Mouse (Mus musculus): ENCODE results near the gene Ksr1.
A peak's percentile ranks its signal among the peaks of the same experiment; 100 is the strongest.

Ksr1 gene

GRCm38 (mm10) chr11:78982042-78982441, 164.2 kb downstream of the Ksr1 start:
- no peak for DNase-seq (ENCODE audit: low read depth, low spot score)

- no peak for DNase-seq (ENCODE audit: low read depth, low spot score)
Measured at GRCm38 (mm10) chr11:78980083-78980634, 166.0 kb downstream of the Ksr1 start.

GRCm38 (mm10) chr11:78978176-78979019, 167.8 kb downstream of the Ksr1 start:
- DNase-seq (ENCODE audit: low read depth, low spot score): no peak

GRCm38 (mm10) chr11:78976731-78977510, 169.3 kb downstream of the Ksr1 start:
- DNase-seq (ENCODE audit: low read depth, low spot score): no peak

GRCm38 (mm10) chr11:78973381-78974150, 172.6 kb downstream of the Ksr1 start:
- peak; percentile 61 for DNase-seq (ENCODE audit: low read depth, low spot score)

- DNase-seq (ENCODE audit: low read depth, low spot score): peak; percentile 62
Measured at GRCm38 (mm10) chr11:78972811-78973351, 173.3 kb downstream of the Ksr1 start.

GRCm38 (mm10) chr11:78972328-78972727, 173.9 kb downstream of the Ksr1 start:
- DNase-seq (ENCODE audit: low read depth, low spot score): no peak

- no peak for DNase-seq (ENCODE audit: low read depth, low spot score)
Measured at GRCm38 (mm10) chr11:78971746-78972145, 174.5 kb downstream of the Ksr1 start.

- DNase-seq (ENCODE audit: low read depth, low spot score): no peak
Measured at GRCm38 (mm10) chr11:78971096-78971495, 175.1 kb downstream of the Ksr1 start.

- no peak for DNase-seq (ENCODE audit: low read depth, low spot score)
Measured at GRCm38 (mm10) chr11:78968121-78968520, 178.1 kb downstream of the Ksr1 start.

- peak; percentile 56 for DNase-seq (ENCODE audit: low read depth, low spot score)
Measured at GRCm38 (mm10) chr11:78967371-78967770, 178.8 kb downstream of the Ksr1 start.

Data from CD4-positive helper T cell, adult 2 months (primary cell).